Mouse (Mus musculus) G1E (cell line): ENCODE data around the gene Pde4dip.

Experiments
- GATA1 ChIP-seq: IDR thresholded peaks from 2 replicates; pipeline ENCODE4 v1.6.1; 2012; ENCODE audit warnings: borderline replicate concordance, low read length, inconsistent platforms, mixed read lengths
- POLR2AphosphoS5 ChIP-seq: IDR thresholded peaks from 2 replicates; pipeline ENCODE4 v1.6.1; 2012; ENCODE audit warnings: low read depth, low read length, inconsistent platforms; ENCODE audit not compliant: insufficient replicate concordance

- TF ChIP-seq GATA1 = no peak
- no peak for TF ChIP-seq POLR2AphosphoS5
Observed at GRCm38 (mm10) chr3:97789317-97789716, 99.2 kb downstream of the Pde4dip start.
